19 mouse cellular contexts compared by ENCODE assay signal in the genomic region with DNA sequence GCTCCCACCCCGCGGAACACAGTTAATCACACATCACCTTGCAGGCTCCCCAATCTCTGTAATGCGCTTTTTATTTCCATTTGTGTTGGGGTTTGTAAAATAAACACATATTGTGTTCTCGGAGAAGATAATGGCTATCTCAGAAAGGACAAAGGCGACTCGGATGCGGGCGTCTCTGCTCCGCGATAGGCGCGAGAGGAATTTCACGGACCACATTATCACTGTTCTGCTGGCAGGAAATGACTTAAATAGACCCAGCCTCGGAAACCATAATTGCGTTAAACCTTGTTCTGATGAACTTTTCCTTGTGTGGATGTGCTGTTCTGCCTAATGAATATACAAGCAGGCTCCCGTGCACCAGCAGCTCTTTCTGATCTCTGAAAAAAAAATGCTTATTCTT.
DNase-seq lines count a peak whose midpoint lies in the region; ATAC-seq lines count a peak whose summit lies in the region.
"Had no signal": no experiment of that assay in that cellular context is flagged by ENCODE, and none has a peak within 500 bp of the region (broad histone marks: within the 10 kb centered on the region; RNA-seq: fewer than 3 reads in every experiment).

No protein-coding gene starts in this region.

- WGBS in heart, embryonic 13.5 days, result 51% methylated on average over 16 of the region's 16 CpGs
- WGBS in heart, embryonic 10.5 days, result 63% methylated on average over 16 of the region's 16 CpGs
- 53% methylated on average over 16 of the region's 16 CpGs for WGBS in neural tube, embryonic 13.5 days
- 48% methylated on average over 16 of the region's 16 CpGs for WGBS in midbrain, embryonic 13.5 days

- no peaks in the 10 kb centered on the region for H3K9me3 ChIP-seq in heart, embryonic 13.5 days
- no peaks in the 10 kb centered on the region for H3K9me3 ChIP-seq in heart, embryonic 10.5 days
- no peaks in the 10 kb centered on the region for H3K9me3 ChIP-seq in neural tube, embryonic 13.5 days
- H3K9me3 ChIP-seq in midbrain, embryonic 13.5 days, result no peaks in the 10 kb centered on the region
- H3K9me3 ChIP-seq: kidney, embryonic 15.5 days had no signal

- H3K4me2 ChIP-seq in heart, embryonic 13.5 days, result peak overlapping the region; percentile 31
- peak overlapping the region; percentile 26 for H3K4me2 ChIP-seq in neural tube, embryonic 13.5 days
- peak overlapping the region; percentile 4; the same call in 1 of the 2 replicates for H3K4me2 ChIP-seq in midbrain, embryonic 13.5 days (replicated peaks)
- H3K4me2 ChIP-seq: kidney, embryonic 15.5 days had no signal

- no peak overlapping the region for H3K9ac ChIP-seq in heart, embryonic 13.5 days
- no peak overlapping the region for H3K9ac ChIP-seq in neural tube, embryonic 13.5 days
- H3K9ac ChIP-seq in midbrain, embryonic 13.5 days (replicated peaks), result no peak overlapping the region
- H3K9ac ChIP-seq: kidney, embryonic 15.5 days had no signal

- H3K4me1 ChIP-seq in heart, embryonic 13.5 days, result no peaks in the 10 kb centered on the region
- H3K4me1 ChIP-seq in heart, embryonic 10.5 days, result no peaks in the 10 kb centered on the region; the same call in 1 of the 2 replicates
- peaks cover 31% of the 10 kb centered on the region for H3K4me1 ChIP-seq in neural tube, embryonic 13.5 days (replicated peaks)
- peaks cover 49% of the 10 kb centered on the region for H3K4me1 ChIP-seq in midbrain, embryonic 13.5 days (replicated peaks)

- no peak for DNase-seq in heart, embryonic 10.5 days (ENCODE audit: low spot score)
- DNase-seq in neural tube, embryonic 10.5 days (ENCODE audit: extremely low spot score, low spot score), result no peak
- no peak for DNase-seq in layer of hippocampus, adult 9-10 months (ENCODE audit: low spot score)
- DNase-seq: adrenal gland, postnatal 10 days; B cell, adult 2 months; gastrocnemius, postnatal 36 days; heart, postnatal 36 days; liver; lung, adult 2 months; lung, postnatal 4 days; right cerebral cortex, postnatal 4 days; thymus, postnatal 36 days had no signal

- no peak overlapping the region for H3K27ac ChIP-seq in heart, embryonic 13.5 days (replicated peaks)
- no peak overlapping the region for H3K27ac ChIP-seq in heart, embryonic 10.5 days
- H3K27ac ChIP-seq in neural tube, embryonic 13.5 days (replicated peaks), result peak overlapping the region; percentile 61; the same call in 1 of the 2 replicates
- peak overlapping the region; percentile 61 for H3K27ac ChIP-seq in midbrain, embryonic 13.5 days
- H3K27ac ChIP-seq: kidney, embryonic 15.5 days had no signal

- 0 out of 2 replicates have a peak, but pooled peaks cover 4% of the 10 kb centered on the region for H3K27me3 ChIP-seq in heart, embryonic 13.5 days (replicated peaks)
- no peaks in the 10 kb centered on the region for H3K27me3 ChIP-seq in heart, embryonic 10.5 days (ENCODE audit: insufficient read depth, poor library complexity, severe bottlenecking)
- no peaks in the 10 kb centered on the region; the same call in 1 of the 2 replicates for H3K27me3 ChIP-seq in neural tube, embryonic 13.5 days
- H3K27me3 ChIP-seq in midbrain, embryonic 13.5 days, result peaks cover 15% of the 10 kb centered on the region
- H3K27me3 ChIP-seq: kidney, embryonic 15.5 days had no signal

- H3K4me3 ChIP-seq in heart, embryonic 13.5 days, result no peak overlapping the region
- H3K4me3 ChIP-seq in heart, embryonic 10.5 days, result no peak overlapping the region
- no peak overlapping the region for H3K4me3 ChIP-seq in neural tube, embryonic 13.5 days
- H3K4me3 ChIP-seq in midbrain, embryonic 13.5 days (replicated peaks), result no peak overlapping the region
- H3K4me3 ChIP-seq: erythroblast, embryonic 14.5 days; kidney, embryonic 15.5 days had no signal

- H3K36me3 ChIP-seq in heart, embryonic 13.5 days, result no peaks in the 10 kb centered on the region
- no peaks in the 10 kb centered on the region for H3K36me3 ChIP-seq in heart, embryonic 10.5 days
- H3K36me3 ChIP-seq in neural tube, embryonic 13.5 days, result no peaks in the 10 kb centered on the region
- no peaks in the 10 kb centered on the region for H3K36me3 ChIP-seq in midbrain, embryonic 13.5 days
- H3K36me3 ChIP-seq: kidney, embryonic 15.5 days had no signal

- no peak for ATAC-seq in heart, embryonic 13.5 days (ENCODE audit: extremely low read depth, insufficient number of reproducible peaks, low FRiP score, low TSS enrichment)
- no peak for ATAC-seq in neural tube, embryonic 13.5 days (ENCODE audit: low read depth)
- ATAC-seq in midbrain, embryonic 13.5 days, result no peak
- ATAC-seq in megakaryocyte progenitor cell, adult 5-6 weeks (replicated peaks; ENCODE audit: poor library complexity), result no peak
- ATAC-seq: intestine, embryonic 16.5 days had no signal

Comparison
In these comparisons a context has a peak if more than half of its experiments do, and no peak if none do; other contexts are left out.
1. H3K27ac ChIP-seq: peak in neural tube, embryonic 13.5 days (single experiment) and midbrain, embryonic 13.5 days (single experiment); none in heart, embryonic 13.5 days (single experiment) and heart, embryonic 10.5 days (single experiment).
2. Peak in every context shown above with its lines, with median percentiles within 50 percentile points of each other: H3K4me2 ChIP-seq.